Mouse (Mus musculus): ENCODE measurements around the gene Sos1. TPM values are rescaled to one million over a fixed set of nuclear protein-coding genes. Genes with fewer than 3 reads are reported as not detected.

Sos1 gene
- polyA plus RNA-seq (2016; fragmentation: Nextera tagmentation; extraction: Ambion mirVana), result 3.8 and 4.5 TPM in 2 replicates

DNA sequence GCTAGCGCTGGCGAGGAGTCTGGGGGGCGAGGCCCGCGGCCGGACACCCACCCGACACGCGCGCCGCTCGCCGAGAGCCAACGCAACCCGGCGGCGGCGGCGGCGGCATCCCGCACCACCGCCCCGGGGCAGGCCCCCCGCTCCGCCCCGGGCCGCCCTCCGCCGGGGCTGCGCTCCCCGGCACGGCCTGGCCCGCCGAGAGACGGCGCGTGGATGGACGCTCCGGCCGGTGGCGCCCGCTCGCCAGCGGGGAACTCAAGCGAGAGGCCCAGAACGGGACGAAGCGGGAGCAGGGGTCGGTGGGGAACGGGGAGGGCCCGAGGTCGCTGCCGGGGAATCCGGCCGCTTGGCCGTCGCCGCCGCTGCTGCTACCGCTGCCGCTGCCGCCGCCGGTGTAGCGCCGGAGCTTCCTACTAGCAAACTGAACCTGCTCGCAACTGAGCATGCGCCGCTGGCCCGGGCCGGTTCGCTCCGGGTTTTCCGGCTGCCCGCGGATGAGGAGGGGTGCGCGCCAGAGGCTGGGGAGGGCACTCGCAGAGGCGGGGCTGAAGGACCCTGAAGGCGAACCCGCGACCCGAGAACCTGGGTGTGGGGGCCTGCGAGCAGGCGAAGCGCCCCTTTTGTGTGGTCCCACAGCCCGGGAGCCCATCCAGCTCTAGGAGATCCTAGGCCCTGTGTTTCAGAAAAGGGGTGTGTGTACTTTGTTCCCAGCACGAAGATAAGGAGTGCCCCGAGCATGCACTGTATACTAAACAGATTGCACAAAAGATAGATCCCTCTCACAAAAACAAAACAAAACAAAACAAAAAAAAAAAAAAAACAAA is at the start of gene Sos1:
Gene Sos1, minus strand, starts transcription at position 423 of the 824 bp plus-strand sequence.
- DNase-seq (ENCODE audit: low spot score), result peak; percentile 99
- Histone ChIP-seq H3K4me3 (peak within 1 kb of the TSS; percentile 97), H3K4me1 (peaks cover 47% of the 10 kb centered on the region), H3K36me3 (peaks cover 25% of the 10 kb centered on the region), H3K27me3 (ENCODE audit: low read depth, poor library complexity, severe bottlenecking) (no peaks in the 10 kb centered on the region), H3K9me3 (replicated peaks) (no peaks in the 10 kb centered on the region), H3K27ac (replicated peaks) (peak within 1 kb of the TSS; percentile 98)
- WGBS, result under 1% methylated on average over 90 of the region's 90 CpGs

DNA sequence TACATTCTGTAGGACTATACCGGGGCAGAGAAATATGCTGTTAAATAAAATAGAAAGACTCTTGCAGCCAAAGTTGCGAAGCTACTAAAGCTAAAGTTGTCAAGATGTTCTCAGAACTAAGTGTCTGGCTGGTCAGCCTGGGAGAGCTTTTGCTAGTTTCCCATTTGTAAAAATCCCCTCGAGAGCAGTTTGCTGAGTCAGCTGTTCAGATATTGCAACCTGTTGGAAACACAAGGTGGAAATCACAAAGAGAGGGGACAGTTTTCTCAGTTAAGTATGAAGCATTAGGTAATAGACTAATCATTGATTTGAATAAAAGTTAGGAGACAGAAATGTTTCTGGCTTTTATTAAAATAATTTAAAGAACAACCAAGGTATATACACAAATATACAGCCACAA is 43.0 kb upstream of the Sos1 start:
- H3K27ac ChIP-seq (replicated peaks), result no peak overlapping the region
- H3K4me1 ChIP-seq, result peaks cover 9% of the 10 kb centered on the region
- 80% methylated on average over 3 of the region's 3 CpGs for WGBS
- H3K27me3 ChIP-seq (ENCODE audit: low read depth, poor library complexity, severe bottlenecking), result no peaks in the 10 kb centered on the region
- no peaks in the 10 kb centered on the region for H3K9me3 ChIP-seq (replicated peaks)
- DNase-seq (ENCODE audit: low spot score), result no peak
- H3K4me3 ChIP-seq, result no peak overlapping the region
- no peaks in the 10 kb centered on the region; the same call in 1 of the 2 replicates for H3K36me3 ChIP-seq

DNA sequence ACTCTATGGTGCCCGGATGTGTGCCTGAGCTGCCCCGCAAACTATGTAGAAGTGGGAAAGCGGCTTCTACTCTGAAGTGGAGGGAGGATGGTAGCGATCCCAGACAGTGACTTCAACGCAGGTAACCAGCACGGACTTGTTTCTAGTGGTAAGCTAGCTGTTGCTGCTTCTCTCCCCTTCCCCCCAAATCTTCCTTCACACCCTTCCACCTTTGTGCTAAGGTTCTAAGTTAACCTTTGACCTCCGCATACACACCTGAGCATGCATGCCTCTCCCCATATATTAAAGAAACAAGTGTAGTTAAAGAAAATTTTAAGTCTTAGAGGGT is 41.9 kb upstream of the Sos1 start:
- no peaks in the 10 kb centered on the region; the same call in 1 of the 2 replicates for H3K36me3 ChIP-seq
- 47% methylated on average over 7 of the region's 7 CpGs for WGBS
- H3K4me3 ChIP-seq, result no peak overlapping the region
- H3K27me3 ChIP-seq (ENCODE audit: low read depth, poor library complexity, severe bottlenecking), result no peaks in the 10 kb centered on the region
- peak overlapping the region; percentile 58 for H3K27ac ChIP-seq (replicated peaks)
- DNase-seq (ENCODE audit: low spot score), result no peak
- peaks cover 9% of the 10 kb centered on the region for H3K4me1 ChIP-seq
- H3K9me3 ChIP-seq (replicated peaks), result no peaks in the 10 kb centered on the region

DNA sequence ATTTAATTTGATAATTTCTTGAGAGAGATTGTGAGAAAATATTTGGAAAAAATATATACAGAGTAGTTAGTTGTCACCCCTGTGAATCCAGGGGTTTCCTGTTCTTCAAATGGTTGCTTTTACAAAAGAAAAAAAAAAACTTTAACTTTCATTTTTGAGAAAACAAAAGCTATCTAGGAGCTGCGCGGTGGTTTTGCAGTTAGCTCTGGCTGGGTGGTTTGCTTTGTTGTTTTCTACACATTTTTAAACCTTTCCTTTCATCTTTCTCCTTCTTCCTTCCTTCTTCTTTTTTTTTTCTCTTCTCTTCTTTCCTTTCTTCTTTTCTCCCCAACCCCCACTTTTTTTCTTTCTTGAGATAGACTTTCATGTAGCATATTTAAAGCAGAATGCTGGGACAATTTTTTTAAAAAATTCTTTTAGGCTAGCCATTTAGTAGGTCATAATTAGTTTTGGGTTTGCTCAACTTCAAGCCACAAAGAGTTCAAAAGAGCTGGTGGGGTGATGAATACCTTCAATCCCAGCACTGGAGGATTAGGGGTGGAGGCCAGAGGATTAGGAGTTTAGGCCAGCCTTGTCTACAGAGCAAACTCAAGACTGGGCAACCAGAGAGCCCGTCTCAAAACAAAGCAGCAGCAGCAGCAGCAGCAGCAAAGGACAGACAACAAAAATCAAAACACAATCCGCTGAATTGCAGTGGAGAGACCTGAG is 41.4 kb upstream of the Sos1 start:
- Histone ChIP-seq H3K4me1 (peaks cover 9% of the 10 kb centered on the region), H3K27ac (replicated peaks) (peak overlapping the region; percentile 58), H3K27me3 (ENCODE audit: low read depth, poor library complexity, severe bottlenecking) (no peaks in the 10 kb centered on the region), H3K4me3 (no peak overlapping the region), H3K36me3 (no peaks in the 10 kb centered on the region; the same call in 1 of the 2 replicates), H3K9me3 (replicated peaks) (no peaks in the 10 kb centered on the region)
- WGBS, result 26% methylated on average over 4 of the region's 4 CpGs
- DNase-seq (ENCODE audit: low spot score), result peak; percentile 30

DNA sequence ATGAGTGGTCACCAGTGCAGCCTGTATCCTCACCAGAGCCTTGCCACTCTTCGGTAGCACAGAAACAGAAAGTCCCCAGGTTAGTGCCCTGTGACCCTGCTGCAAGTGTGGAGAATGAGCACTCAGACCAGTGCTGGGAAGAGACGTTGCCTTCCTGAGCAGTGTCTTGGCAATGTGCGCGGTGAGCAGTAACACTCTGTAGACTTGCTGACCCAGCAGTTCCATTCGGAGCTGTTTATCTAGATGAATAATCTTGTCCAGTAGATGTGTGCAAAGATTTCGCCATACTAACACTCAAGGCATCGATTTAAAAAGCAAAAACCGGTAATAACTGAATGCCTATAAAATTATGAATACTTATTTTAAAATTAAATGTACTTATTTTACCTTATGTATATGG is 40.3 kb upstream of the Sos1 start:
- no peaks in the 10 kb centered on the region for H3K9me3 ChIP-seq (replicated peaks)
- peak; percentile 9 for DNase-seq (ENCODE audit: low spot score)
- no peaks in the 10 kb centered on the region for H3K27me3 ChIP-seq (ENCODE audit: low read depth, poor library complexity, severe bottlenecking)
- H3K36me3 ChIP-seq, result no peaks in the 10 kb centered on the region; the same call in 1 of the 2 replicates
- 85% methylated on average over 8 of the region's 8 CpGs for WGBS
- H3K4me3 ChIP-seq, result no peak overlapping the region
- H3K27ac ChIP-seq (replicated peaks), result no peak overlapping the region
- H3K4me1 ChIP-seq, result peaks cover 9% of the 10 kb centered on the region

DNA sequence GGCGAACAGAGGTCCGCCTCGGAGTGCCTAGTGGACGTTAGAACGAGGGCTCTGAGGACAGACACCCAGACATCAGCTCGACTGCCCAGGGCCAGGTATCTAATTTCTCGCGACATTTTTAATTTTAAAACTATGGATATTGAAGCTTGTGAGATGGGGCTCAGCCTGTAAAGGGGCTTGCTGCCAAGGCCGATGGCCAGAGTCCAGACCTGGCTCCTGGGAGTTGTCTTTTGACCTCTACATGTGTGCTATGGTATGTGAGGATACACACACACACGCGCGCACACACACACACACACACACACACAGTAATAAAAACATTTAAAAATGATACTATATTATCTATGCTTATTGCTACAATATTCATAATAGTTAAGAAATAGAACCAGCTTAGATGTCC is 38.6 kb upstream of the Sos1 start:
- peak; percentile 3 for DNase-seq (ENCODE audit: low spot score)
- no peaks in the 10 kb centered on the region for H3K27me3 ChIP-seq (ENCODE audit: low read depth, poor library complexity, severe bottlenecking)
- no peak overlapping the region for H3K4me3 ChIP-seq
- peaks cover 9% of the 10 kb centered on the region for H3K4me1 ChIP-seq
- WGBS, result 96% methylated on average over 12 of the region's 12 CpGs
- H3K9me3 ChIP-seq (replicated peaks), result no peaks in the 10 kb centered on the region
- no peak overlapping the region for H3K27ac ChIP-seq (replicated peaks)
- no peaks in the 10 kb centered on the region for H3K36me3 ChIP-seq

DNA sequence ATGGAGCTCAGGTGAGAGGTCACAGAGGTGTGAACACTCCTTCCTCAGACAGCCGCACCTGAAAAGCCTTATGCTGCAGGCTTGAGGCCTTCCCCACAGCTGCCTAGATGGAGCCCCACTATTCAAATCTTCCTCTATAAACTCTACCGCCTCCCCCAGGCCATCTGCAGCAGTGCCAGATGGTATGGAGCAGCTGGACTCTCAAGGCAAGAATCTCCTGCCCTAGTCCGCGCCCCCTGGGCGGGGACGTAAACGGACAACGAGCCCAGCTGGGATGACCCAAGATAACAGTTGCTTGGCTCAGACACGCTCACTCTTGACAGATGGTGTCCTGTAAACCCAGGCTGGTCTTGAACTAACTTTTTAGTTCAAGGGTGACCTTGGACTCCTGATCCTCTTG is 37.0 kb upstream of the Sos1 start:
- Histone ChIP-seq H3K9me3 (replicated peaks) (no peaks in the 10 kb centered on the region), H3K4me3 (no peak overlapping the region), H3K4me1 (peaks cover 8% of the 10 kb centered on the region), H3K27me3 (ENCODE audit: low read depth, poor library complexity, severe bottlenecking) (no peaks in the 10 kb centered on the region), H3K36me3 (no peaks in the 10 kb centered on the region), H3K27ac (replicated peaks) (no peak overlapping the region)
- DNase-seq (ENCODE audit: low spot score), result peak; percentile 10
- WGBS, result 82% methylated on average over 9 of the region's 9 CpGs

DNA sequence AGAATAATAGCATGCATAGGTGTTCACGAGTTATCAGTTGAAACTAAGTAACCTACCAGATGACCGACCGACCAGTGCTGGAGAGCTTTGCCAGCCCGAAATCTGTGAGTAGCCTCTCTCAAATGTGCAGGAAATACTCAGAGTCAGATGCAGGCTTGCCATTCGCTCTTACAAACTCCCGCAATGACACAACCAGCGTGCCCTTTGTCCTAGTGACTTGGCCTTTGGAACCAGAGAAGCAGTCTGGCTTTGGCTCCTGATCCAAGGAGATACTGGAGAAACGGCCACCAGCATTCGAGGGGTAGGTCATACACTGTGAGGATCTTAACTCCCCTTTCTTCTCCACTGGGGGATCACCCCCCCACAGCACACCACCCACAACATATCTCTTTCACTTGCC is 35.7 kb upstream of the Sos1 start:
- Histone ChIP-seq H3K27me3 (ENCODE audit: low read depth, poor library complexity, severe bottlenecking) (no peaks in the 10 kb centered on the region), H3K27ac (replicated peaks) (no peak overlapping the region), H3K9me3 (replicated peaks) (no peaks in the 10 kb centered on the region), H3K4me1 (no peaks in the 10 kb centered on the region), H3K36me3 (no peaks in the 10 kb centered on the region), H3K4me3 (no peak overlapping the region)
- peak; percentile 3 for DNase-seq (ENCODE audit: low spot score)
- 88% methylated on average over 9 of the region's 9 CpGs for WGBS

DNA sequence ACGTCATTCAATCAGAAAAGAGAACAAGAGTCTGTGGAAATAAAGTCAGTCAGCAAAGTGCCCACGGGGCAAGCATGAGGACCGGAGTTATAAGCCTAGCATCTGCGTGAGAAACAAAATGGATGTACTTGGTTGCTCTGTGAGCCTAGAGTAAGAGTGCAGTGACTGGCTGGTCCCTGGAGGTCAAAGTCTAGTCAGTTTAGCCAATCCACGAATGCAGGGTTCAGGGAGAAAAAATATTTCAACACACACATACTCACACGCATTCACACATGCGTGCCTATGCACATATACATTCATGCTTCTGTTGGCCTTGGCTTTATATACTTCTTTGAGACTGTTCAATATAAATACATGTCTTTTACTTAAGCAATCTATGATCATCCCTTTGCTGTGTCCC is 35.3 kb upstream of the Sos1 start:
- Histone ChIP-seq H3K36me3 (no peaks in the 10 kb centered on the region), H3K27ac (replicated peaks) (no peak overlapping the region), H3K9me3 (replicated peaks) (no peaks in the 10 kb centered on the region), H3K4me1 (no peaks in the 10 kb centered on the region), H3K27me3 (ENCODE audit: low read depth, poor library complexity, severe bottlenecking) (no peaks in the 10 kb centered on the region), H3K4me3 (no peak overlapping the region)
- peak; percentile 7 for DNase-seq (ENCODE audit: low spot score)
- 93% methylated on average over 7 of the region's 7 CpGs for WGBS

DNA sequence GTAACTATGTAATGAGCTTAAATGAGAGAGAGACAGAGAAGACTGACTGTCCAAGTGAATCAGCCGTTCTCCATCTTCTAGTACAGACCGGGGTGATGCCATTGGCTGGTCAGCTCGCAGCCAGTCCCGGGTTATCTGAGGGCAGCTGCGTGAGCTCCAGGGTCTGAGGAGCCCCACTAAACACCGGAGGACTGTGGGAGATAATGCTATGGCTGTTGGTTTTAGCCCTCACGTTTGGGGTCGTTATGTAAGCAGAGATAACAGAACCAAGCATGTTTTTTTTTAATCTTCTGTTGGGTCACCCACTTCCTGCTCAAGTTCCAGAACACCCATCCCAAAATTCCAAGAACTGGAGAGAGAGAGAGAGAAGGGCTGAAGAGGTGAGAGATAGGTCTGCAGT is 33.5 kb upstream of the Sos1 start:
- H3K27ac ChIP-seq (replicated peaks), result no peak overlapping the region
- WGBS, result 87% methylated on average over 8 of the region's 8 CpGs
- peak; percentile 3 for DNase-seq (ENCODE audit: low spot score)
- H3K36me3 ChIP-seq, result no peaks in the 10 kb centered on the region
- H3K27me3 ChIP-seq (ENCODE audit: low read depth, poor library complexity, severe bottlenecking), result no peaks in the 10 kb centered on the region
- no peaks in the 10 kb centered on the region for H3K9me3 ChIP-seq (replicated peaks)
- no peaks in the 10 kb centered on the region for H3K4me1 ChIP-seq
- H3K4me3 ChIP-seq, result no peak overlapping the region

DNA sequence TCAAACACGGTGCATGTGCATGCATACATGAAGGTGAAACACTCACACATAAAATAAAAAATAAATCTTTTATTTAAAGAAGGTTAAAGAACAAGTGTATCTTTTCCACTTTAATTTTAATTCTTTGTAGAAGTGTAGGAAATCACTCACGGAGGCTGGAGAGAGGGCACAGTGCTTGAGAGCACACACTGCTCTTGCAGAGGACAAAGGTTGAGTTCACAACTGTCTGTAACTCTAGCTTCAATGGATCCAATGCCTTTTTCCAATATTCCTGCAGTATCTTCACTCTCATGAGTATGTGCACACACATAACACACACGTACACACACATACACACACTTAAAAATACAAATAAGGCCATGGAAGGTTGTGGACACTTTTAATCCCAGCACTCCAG is 30.2 kb upstream of the Sos1 start:
- no peak for DNase-seq (ENCODE audit: low spot score)
- H3K4me3 ChIP-seq, result no peak overlapping the region
- no peaks in the 10 kb centered on the region for H3K4me1 ChIP-seq
- 87% methylated on average over 3 of the region's 3 CpGs for WGBS
- no peaks in the 10 kb centered on the region for H3K27me3 ChIP-seq (ENCODE audit: low read depth, poor library complexity, severe bottlenecking)
- no peak overlapping the region for H3K27ac ChIP-seq (replicated peaks)
- H3K36me3 ChIP-seq, result no peaks in the 10 kb centered on the region
- no peaks in the 10 kb centered on the region for H3K9me3 ChIP-seq (replicated peaks)

DNA sequence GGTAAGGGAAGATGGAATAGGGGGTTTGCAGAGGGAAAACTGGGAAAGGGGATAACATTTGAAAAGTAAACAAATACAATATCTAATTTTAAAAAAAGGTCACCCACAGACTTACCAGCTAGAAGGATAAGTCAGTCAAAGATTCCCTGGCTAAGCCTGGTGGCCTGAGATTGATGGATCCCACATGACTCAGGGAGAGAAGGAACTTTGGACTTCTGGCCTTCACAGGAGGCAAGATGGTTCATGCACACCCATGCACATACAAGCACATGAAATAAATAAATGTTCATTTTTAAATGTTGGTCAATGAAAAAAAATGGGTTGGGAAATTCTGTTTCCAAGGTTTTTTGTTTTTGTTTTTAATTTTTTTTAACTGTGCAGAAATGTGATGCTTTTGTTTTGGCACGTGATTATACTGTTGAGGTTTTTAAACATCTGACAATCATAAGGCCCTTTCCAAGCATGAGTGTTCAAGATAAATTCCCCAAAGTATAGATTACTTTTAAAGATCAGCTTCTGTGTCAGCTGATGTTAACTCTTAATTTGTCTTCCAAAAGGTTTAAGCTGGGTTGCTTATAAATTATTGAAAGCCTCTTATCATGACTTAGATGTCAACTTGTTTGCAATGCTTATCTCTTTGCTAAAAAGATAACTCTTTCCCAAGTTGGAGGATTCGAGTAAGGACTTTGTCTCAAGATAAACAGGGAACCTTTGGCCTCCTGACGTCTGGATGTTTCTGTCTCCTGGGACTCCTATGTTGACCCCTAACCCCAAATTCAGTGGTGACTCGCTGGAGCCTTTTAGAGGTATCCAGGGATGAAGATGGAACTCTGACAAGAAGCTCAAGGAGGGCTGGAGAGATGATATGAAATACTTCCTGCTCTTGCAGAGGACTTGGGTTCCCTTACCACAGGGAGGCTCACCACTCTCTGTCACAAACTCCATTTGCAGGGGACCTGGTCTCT is 29.5 kb upstream of the Sos1 start:
- 57% methylated on average over 4 of the region's 4 CpGs for WGBS
- Histone ChIP-seq H3K4me1 (no peaks in the 10 kb centered on the region), H3K4me3 (no peak overlapping the region), H3K27ac (replicated peaks) (no peak overlapping the region), H3K9me3 (replicated peaks) (no peaks in the 10 kb centered on the region), H3K27me3 (ENCODE audit: low read depth, poor library complexity, severe bottlenecking) (no peaks in the 10 kb centered on the region), H3K36me3 (no peaks in the 10 kb centered on the region)
- DNase-seq (ENCODE audit: low spot score), result no peak

Measured in midbrain, embryonic 10.5 days (tissue).